Mouse (Mus musculus): ENCODE data around the gene Ccdc174.
"Not testable (repeated sequence)": the region's sequence is repeated elsewhere in the genome, so short reads cannot be mapped to it uniquely, and the experiment has no call there.

Gene Ccdc174

DNA sequence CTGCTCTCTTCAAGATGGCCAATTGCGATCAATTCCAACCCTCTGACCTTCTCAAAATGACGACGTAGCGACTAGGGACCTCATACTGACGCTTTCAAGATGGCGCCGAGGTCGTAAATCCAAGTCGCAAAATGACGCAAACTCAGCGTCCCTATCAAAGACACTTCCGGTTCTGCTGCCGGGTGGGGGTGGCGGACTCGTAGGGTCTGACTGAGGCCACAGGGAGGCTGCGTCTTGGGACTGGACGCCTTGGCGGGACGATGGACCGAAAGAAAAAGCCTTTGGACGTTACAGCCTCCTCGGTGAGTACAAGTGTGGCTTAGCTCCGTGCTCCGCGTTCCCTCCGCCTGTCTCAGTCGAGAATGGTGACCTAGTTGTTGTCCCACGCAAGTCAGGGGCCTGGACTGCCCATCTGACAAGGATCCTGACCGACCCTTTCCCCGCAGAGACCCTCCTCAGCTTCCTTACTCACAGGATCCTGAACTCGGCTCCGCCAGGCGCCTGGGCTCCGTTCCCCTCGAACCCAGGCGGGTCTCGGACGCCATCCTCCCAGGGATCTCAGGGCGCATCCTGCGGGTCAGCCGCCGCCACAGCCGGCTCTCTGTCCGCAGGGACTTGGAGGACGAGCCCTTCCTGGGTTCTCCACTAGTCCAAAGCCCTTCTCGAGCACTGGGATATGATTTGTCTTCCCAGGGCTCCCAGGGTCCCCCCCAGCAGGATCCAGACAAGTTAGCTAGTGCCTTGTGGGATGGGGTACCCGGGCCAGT is at the start of gene Ccdc174:
Gene Ccdc174 (plus strand): TSS at position 169 of the 767 bp plus-strand sequence.
- DNase-seq (ENCODE audit: low spot score in 2 of 2): peak; percentile 88 to 89

GRCm38 (mm10) chr6:91832863-91833440 is 44.9 kb upstream of the Ccdc174 start:
- DNase-seq (ENCODE audit: low spot score in 2 of 2): no peak

GRCm38 (mm10) chr6:91839010-91839871 is 38.6 kb upstream of the Ccdc174 start:
- peak; percentile 35 to 61 for DNase-seq (ENCODE audit: low spot score in 2 of 2)

DNA sequence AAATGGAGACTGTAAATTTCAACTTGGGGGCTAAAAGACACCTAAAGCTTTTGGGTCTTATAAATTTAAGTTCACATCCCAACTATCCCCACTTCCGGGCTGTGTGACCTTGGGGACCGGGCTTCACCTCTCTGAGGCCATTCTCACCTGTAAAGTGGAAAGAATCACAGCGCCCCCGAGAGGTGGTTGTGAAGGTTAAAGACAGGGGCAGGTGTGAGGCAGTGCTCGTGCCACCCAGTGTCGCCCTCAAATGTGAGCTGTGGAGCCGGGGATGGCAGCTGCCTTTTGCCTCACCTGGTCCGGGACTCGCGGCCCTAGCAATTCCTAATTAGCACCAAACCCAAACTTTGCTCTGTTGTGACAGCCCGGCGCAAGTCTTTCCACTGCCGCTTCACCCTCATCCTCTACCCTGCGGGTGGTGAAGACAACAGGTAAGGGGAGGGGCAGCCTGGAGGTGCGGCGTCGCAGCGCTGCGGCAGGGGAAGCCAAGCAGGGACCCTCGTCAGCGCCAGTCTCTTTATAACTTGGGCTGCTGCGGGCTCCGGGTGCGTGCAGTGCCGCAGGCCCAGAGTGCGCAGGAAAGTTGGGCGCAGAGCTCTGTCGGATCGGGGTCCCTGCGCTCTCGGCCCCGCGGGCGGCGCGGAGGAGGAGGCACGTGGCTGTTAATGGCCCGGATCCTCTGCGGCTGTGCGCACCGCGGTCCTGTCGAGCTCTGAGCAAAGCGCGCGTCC is 34.8 kb upstream of the Ccdc174 start:
- DNase-seq (ENCODE audit: low spot score in 2 of 2): no peak

DNA sequence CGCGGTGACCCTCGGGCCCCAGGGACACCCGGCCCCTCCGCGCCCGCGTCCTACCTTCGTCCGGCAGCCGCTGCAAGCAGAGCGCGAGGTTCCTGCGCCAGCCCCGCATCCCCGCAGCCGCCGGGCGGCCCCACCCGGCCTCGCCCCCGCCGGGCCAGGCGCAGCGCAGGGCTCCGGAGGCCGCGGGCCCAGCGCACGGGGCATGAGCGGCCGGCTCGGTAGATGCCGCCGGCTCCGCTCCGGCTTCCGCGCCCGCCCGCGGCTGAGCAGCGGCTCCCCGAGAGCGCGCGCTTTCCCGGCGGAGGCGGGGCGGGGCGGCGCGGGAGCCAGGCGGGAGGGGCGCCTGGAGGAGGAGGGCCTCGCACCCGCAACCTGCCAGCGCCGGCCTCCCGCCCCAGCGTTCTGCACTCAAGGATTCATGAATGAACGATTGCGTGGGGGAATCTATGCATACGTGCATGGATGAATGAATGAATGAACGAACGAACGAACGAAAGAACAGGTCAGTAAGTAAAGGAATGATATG is 34.2 kb upstream of the Ccdc174 start:
- no peak for DNase-seq (ENCODE audit: low spot score in 2 of 2)

DNA sequence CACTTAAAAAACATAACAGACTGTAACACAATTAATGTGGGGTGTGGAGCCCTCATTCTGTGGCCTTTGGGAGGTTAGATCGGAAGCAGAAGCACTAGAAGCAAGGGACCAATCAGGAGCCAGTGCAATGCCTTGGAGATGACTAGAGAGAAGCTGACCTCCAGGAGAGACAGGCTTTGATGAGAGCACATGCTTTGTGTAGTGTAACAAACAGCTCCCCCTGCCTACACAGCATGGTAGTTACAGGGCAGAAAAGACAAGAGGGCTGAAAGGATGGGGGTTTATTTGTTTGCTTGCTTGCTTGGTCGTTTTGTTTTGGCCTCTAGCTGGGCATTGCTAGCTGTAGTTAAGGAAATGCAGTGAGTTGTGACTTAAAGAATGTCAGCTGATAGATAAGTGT is 25.3 kb upstream of the Ccdc174 start:
- DNase-seq (ENCODE audit: low spot score in 2 of 2): no peak

- no peak for DNase-seq (ENCODE audit: low spot score in 2 of 2)
These were observed 19.5 kb upstream of the Ccdc174 start for GRCm38 (mm10) chr6:91858339-91858738.

DNA sequence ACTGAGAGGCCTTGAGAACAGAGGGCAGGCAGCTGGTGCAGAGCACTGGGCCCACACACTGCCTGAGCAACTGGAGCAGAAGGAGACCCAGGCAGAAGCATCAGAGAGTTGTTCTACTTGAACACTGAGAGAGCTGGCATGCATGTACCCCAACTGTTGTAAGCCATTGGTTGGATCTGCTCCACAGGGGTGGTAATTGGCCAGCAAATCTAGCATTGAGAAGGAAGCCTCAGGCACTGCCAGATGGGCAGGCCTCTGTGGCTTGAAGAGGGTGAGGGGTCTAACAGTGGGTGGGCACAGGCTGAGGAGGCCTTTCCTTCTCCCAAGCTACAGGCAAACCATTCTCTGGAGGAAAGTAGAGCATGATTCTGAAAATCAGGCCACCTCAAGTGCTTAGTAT is 15.0 kb upstream of the Ccdc174 start:
- no peak for DNase-seq (ENCODE audit: low spot score in 2 of 2)

GRCm38 (mm10) chr6:91864595-91864994 is 13.3 kb upstream of the Ccdc174 start:
- no peak for DNase-seq (ENCODE audit: low spot score in 2 of 2)

DNA sequence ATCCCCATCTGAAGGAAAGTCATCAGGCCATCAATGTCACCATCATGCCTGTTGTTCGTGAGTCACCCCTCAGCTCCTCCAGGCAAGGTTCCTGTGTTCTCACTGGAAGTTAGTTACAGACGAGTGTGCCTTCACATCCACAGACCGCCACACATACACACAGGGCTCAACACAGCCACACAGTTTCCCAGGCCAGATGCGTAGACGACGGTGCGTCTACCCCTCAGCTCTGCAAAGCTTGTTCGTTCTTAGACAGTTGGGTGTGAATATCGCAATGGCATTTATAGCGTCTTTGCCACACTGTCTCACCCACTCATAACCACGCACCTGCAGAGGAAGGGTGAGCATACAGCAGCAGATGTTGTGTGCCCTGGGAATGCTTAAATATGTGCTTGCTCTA is 12.3 kb upstream of the Ccdc174 start:
- DNase-seq (ENCODE audit: low spot score in 2 of 2): peak in 1 of 2 experiments; percentile 23

- no peak for DNase-seq (ENCODE audit: low spot score in 2 of 2)
These were observed 9.8 kb upstream of the Ccdc174 start for GRCm38 (mm10) chr6:91868091-91868490.

DNA sequence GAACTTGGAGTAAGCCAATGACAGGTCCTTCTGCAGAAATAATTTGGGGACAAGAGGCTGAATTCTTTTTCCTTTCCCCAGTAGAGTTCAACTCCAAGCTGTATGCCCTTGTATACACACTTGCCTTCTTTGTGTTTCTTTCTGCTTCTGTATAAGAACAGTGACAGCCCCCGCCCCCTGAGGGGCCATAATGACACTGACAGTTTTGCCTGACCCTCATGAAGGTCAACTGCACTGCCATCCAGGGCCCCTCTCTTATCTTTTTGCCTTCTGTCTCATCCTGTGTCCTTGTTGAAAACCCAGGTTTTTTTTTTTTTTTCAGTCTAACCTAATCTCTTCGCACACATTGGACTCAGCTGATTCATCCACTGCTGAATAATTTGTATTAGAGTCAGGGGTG is 5.1 kb upstream of the Ccdc174 start:
- no peak for DNase-seq (ENCODE audit: low spot score in 2 of 2)

DNA sequence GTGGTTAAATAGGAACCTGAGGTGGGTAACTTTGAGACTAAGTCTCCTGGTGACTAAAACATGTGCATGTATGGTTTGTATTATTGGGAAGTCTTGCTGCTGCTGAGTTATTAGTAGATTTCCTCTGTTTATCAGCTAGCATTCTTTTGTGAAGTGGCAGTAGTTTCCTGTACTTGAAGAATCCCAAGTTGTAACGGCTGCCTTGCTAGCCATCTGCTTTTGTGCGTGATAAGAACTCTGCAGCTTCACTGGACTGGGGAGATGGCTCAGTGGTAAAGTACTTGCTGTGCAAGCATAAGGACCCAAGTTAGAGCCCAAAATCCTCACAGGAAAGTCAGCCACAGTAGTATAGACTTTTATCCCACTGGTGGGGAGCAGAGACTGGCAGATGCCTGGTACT is 6.0 kb downstream of the Ccdc174 start:
- no peak for DNase-seq (ENCODE audit: low spot score in 2 of 2)

DNA sequence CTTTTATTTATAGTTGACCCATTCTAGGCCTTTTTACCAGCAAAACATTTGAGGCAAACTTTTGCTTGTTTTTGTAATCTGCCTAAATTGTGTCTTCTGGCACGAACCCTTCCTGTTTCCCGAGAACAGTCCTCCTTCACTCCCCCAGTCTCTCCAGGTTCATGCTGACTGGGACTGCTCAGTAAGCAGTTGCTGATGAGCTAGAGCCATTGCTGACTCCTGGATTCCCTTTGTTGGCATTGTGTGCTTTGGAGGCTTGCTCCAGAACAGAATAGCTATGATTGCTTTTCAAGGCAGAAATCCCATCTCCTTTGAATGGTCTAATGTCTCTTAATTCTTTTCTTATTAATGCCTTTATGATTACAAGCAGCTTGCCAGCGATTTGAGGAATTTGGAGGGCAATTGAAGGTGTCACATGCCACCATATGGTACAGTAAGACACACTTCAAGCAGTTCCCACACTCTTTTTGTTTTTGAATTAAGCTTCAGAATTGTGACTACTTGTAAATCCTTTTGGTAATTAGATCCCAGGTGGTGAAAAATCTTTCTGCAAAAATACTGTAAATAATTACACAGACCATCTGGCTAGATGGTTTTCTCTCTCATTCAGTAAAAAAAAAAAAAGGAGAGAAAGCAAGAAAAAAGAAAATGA is 11.5 kb downstream of the Ccdc174 start:
- DNase-seq (ENCODE audit: low spot score in 2 of 2): no peak

DNA sequence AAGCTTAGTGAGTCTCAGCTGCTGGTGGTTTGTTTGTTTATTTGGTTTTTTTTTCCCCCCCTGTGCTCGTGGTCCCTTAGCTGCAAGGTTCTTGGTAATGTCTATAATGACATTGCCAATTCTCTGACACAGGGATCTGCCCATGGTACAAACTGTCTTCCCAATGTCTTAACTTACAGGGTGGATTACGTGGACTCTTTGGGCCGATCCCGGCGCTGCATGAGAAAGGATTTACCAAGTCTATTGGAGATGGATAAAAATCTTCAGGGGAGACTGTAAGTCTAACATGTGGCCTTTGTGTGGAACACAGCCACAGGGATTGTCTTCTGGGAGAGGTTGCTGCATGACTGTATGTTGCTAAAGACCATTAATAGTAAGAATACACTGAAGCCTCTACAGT is 12.8 kb downstream of the Ccdc174 start:
- no peak for DNase-seq (ENCODE audit: low spot score in 2 of 2)

GRCm38 (mm10) chr6:91891776-91892175 is 13.9 kb downstream of the Ccdc174 start:
- DNase-seq (ENCODE audit: low spot score in 2 of 2): no peak

- no peak for DNase-seq (ENCODE audit: low spot score in 2 of 2)
These were observed 18.9 kb downstream of the Ccdc174 start for GRCm38 (mm10) chr6:91896783-91897182.

DNA sequence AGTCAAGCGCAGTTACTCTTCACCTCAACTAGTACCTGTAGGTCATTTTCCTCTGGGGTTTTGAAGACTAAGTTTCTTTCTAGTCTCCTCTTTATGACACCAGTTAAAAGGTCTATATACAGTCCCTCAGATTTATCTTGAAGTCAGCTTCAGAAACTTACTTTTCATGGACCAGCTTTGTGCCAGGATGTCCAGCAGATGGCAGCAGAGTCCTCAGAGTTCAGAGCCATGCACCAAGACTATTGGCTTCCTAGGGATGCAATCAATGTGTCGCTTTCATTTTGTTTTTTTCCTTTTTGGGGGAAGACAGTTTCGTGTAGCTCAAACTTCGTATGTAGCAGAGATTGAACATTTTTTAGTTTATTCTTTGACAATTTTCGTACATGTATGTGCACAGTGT is 23.7 kb downstream of the Ccdc174 start:
- DNase-seq (ENCODE audit: low spot score in 2 of 2): peak; percentile 42 to 77

DNA sequence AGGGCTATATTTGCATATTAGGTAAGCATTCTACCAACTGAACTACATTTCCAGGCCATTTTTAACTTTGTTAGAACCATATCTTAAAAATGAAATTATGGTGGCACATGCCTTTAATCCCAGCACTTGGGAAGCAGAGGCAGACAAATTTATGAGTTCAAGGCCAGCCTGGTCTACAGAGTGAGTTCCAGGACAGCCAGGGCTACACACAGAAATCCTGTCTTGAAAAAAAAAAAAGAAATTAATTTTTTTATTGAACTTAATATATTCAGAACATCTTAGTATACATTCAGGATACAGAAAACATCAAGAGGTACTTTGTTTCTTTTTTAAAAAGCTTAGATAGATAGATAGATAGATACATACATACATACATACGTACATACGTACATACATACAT is 24.7 kb downstream of the Ccdc174 start, which contains the start of gene 4930590J08Rik:
Gene 4930590J08Rik (plus strand): TSS at position 301 of the 400 bp plus-strand sequence.
- DNase-seq (ENCODE audit: low spot score in 2 of 2): not testable (repeated sequence)

DNA sequence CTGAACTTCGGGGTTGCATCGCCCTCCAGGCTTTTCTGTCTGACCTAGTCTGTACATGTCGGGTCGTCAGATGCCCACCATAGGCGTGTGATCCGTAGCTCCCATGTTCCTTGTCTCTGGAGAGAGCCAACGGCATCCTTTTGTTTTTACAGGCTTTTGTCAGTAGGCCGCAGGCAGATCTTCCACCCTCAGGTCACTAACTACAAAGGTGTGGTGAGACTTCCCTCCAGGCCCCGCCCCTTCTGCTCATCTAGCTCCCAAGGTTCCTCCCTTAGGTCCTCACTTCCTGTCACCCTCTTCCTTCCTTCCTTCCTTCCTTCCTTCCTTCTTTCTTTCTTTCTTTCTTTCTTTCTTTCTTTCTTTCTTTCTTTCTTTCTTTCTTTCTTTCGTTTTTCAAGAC is 36.2 kb downstream of the Ccdc174 start:
- DNase-seq (ENCODE audit: low spot score in 2 of 2): no peak

DNA sequence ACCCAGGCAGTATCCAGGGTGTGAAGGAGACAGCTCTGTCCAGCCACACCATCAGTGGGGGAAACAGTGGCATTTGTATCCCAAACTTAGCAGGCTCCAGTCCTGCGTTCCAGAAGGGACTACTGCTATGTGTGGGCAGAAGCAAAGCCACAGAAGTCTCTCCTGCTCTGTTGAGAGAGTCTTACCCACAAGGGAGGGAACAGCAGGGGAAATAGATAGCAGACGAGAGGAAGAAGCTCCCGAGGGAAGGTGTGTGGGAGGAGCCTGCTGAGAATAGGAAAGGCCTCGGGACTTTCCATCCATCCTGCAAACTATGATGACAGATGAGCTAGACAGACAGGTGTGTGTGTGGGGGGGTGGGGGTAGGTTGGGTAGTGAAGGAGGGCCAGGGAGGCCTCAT is 39.4 kb downstream of the Ccdc174 start:
- DNase-seq (ENCODE audit: low spot score in 2 of 2): peak; percentile 12 to 20
